Mouse (Mus musculus) spleen, adult 18-20 months (tissue): ENCODE measurements at regions not wholly inside any gene's neighbourhood (a gene's known extent, or its start where the extent isn't known, plus 50 kb on each side); places are given as distances from the start of the nearest gene placed in this dataset.
"Not testable (repeated sequence)": the region's sequence is repeated elsewhere in the genome, so short reads cannot be mapped to it uniquely, and the experiment has no call there.

Source experiments
- DNase-seq, 2 experiments: peaks; one replicate each; pipeline ENCODE4 v3.0.0; 2022; ENCODE audit warnings: mixed read lengths in 2 of 2

DNA sequence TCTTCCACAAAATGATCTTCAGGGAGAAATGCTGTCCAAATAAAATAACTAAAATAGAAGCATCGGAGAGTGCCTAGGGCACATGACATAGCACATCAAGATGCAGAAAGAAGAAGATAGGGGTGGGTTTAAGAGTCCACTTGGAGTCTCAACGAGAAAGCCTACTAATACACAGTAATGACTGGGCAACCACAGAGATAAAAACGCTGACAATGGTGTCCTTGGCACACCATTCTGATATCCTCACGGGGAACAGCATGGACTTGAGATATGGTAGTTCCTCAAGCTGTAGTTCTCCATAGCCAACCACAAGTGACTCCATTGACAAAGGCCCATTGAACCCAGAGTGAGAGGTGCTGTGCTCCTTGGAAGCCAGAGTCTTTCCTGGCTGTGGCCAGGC is 105.8 kb downstream of the Dad1 start:
- no peak for DNase-seq

DNA sequence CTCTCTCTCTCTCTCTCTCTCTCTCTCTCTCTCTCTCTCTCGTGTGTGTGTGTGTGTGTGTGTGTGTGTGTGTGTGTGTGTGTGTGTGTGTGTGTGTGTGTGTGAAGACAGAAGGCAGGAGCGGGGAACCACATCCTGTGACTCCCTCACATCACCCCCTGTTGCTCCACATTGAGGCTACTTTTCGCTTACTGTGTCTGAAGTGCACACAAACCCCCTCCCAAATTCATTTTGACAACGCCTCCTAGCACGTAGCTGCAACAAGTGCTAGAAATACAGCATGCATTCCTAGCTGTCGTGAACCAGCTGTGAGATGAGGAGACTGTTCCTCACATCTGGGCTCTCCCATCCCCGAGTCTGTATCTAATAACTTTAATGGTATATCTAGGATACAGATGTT is 106.4 kb downstream of the Dad1 start:
- DNase-seq, result no peak

DNA sequence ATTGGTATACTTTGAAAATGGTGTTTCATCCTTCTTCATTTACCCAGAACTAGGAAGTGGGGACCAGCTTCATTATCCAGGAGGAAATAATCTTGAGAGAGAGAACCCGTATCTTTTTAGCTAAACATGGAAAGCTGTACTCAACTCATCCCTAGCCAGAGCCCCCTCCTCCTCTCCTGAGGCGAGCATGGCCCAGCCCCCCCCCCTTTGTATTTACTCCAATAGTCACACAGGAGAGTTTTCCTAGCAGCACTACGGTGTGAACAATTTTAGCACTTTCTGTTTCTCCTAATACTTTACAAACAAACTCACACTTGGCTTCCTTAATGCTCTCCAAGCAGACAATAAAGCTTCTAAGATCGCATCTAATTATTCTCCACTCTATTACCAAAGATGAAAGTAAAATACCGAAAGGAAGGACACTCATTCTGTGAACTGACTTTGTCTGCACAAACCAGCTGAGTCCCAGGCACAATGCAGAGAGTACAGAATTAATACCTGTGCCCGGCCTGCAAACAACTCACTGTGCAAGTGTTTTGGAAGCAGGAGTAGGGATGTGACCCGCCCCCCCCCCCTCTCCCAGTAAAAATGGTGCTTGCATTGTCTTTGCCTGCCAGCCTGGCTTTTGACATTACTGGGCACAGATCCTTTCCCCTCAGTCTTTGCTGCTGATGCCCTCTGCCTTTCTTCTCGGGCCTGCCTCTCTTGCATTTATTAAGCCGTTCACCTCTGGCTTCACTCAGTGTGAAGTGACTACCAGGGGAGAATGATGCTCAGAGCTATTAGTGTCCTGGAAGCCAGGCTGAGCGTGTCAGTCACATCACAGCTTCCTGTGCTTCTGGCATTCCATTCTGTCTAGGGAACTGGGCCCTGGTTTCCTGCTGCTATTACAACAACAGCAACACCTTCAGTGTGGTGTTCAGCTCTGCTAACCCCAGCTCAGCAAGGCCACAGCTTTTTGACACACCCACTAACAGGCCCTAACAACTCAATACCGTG is 107.9 kb downstream of the Dad1 start:
- DNase-seq, result no peak

DNA sequence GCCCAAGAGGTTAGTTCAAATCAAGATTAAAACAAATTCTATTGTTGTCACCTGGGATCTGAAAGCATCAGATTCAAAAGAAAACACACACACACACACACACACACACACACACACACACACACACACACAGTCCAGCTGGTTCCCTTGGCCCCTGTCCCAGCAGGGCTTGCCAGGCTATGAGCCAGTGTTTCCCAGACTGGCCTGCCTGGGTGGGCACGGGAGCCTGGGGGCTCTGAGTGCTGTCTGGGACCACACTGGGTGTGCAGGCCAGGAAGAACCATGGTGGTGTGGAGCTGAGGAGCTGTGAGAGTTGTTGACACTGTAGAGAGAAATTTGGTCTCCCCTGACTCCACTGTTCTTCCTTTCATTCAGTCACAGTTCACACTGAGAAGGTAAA is 110.1 kb downstream of the Dad1 start:
- no peak for DNase-seq

DNA sequence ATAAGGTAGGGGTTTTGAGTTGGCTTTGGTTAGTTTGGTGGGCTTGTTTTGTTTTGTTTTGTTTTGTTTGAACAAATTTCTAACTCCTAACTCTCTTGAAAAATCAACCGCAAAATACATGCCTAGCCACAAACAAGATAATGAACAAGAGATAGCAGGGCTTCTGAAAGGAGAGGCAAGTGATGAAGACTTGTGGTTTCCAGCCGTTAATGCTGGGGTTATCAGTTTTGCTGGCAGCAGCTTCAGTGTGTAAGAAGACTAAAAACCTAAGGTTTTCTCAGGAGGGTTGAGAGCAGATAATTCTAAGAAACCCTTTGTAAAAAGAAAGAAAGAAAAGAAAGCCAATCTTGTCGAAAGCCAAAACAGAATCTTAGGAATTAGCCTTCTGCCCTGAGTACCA is 115.6 kb downstream of the Dad1 start:
- DNase-seq, result no peak

DNA sequence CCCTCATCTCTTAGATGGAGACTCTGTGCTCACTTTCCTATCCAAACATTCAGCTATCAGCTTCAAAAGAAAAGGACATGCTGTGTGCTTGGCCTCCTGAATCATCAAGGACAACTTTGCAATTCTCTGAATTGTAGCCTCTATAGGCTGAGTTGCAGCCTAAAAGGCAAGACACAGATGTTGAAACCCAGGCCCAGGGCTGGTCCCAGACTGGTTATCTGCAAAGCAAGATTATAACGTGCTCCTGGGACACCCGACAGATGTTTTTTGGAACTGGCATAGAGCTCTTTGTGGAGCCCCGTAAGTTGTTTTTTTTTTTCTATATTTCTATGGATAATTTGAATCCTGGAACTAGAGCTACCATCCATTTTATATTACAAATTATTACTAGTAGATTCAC is 117.4 kb downstream of the Dad1 start:
- DNase-seq, result no peak

DNA sequence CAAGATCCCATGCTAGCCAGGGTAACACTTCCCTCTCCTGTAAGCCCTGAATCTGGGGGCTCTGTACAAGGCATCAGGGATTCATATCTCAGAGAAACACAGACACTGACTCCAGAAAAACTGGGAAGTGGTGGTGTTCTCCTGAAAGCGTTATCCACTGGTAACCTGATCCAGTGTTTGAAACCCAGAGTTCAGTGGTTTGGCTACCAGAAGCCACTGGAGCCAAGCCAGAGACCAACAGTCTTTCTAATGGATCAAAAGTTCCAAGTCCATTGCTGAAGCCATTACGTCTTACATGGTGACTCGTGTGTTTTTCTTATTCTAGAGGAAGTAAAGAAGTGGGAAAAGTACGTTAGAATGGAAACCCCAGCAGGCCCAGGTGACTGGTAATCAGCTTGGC is 125.6 kb downstream of the Dad1 start:
- DNase-seq, result no peak

DNA sequence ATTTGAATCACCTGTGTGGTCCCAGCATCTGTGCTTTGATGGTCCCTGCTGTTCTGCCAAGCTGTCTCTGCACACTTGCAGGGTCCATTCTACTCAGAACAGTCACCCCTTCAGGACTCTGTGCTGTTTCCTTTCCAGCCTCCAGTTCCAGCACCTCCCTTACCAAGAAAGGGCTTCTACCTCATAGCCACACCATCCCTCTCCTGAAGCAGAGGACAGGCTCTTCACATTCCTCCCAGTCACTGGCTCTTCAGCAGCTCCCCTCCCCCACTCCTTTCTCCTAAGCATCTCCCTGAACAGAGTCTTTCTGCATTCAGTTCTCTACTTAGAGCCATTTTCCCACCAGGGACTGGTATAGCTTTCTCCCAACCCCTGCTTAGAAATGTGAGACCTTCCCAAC is 128.4 kb downstream of the Dad1 start:
- DNase-seq, result no peak

DNA sequence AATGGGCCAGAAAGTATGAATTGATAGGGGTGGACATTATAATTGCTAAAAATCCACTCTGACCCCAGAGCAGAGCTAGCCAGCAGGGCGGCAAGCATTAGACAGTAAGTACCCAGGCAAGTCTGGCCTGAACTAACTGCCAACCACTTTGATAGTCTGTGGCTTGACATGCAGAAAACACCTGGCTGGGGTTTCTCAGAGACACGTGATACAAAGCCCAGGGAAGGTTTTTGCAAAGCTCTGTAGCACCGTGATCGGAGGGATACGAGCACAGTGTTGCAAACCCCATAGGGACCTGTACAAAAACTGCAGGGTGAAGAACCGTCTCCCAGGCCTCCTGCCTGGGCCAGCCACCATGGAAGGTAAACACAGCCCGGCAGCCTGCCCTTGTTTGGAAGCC is 131.9 kb downstream of the Dad1 start:
- DNase-seq, result no peak

DNA sequence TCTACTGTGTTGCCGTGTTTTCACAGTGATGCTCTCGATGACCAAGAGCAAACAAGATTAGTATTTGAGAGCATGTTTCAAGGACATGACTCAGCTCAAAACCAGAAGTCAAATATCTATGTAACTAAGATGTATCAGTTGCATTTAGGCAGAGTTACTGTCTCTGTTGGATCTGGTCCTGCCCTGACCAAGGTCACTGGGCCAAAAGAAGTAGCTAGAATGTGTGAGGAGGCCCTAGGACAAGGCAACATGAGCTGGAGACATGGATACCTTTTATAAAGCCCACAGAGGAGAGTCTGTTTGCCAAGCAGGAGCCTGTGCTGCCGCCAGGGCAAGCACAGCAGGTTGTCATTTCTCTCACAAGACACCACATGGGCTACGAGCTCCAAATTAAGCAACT is 132.6 kb downstream of the Dad1 start:
- DNase-seq, result no peak

DNA sequence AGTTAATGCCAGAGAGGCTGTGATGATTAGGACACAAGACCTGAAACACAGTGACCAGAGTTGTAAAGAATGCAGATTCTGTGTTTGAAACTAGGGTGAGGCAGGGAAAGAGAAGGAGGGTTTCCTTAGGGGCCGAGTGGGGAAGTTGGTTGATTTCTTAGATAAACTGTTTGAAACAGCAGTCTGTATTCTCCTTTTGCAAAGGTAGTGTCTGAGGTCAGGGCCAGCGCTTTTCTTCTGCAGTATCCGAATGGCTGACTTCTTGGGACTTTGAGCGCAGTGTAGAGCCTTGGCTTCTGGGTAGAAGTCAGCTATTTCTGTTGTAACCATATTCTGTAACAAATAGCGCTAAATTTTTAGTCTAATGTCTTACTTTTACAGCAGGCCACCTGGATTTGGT is 133.7 kb downstream of the Dad1 start:
- DNase-seq, result no peak

DNA sequence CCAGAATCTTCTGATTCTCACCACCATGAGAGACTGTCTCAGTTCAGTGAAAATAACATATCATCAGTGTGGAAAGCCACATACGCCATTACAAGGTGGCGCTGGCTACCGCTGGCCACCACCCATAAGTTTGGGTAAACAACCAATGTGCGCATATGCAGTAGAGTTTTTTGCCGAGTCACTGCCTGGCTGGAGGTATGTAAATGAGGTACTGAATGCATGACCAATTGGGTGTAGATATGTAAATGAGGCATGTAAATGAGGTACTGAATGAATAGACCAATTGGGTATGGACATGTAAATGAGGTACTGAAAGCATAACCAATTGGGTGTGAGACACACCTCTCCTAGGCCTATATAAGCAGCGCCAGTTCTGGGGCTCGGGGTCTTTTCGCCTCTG is 136.3 kb downstream of the Dad1 start:
- not testable (repeated sequence) for DNase-seq

DNA sequence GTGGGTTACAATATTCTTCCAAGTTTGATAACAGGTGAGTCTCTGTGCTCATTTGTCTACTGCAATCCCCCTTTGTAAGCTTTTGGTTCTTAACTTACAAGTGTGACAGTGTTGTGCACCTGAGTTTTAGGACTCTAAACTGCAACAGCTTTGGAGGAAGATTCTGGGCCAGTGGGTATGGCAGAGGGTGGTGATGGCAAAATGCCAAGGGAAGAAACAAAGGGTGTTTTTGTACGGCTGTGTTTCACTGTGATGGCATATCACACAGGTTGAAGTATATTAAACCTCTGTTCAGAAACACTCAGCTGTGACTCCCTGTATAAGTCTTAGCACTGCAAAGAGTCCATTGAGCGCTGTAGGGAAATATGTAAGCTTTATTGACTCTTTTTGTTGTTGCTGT is 140.7 kb downstream of the Dad1 start:
- DNase-seq, result no peak

DNA sequence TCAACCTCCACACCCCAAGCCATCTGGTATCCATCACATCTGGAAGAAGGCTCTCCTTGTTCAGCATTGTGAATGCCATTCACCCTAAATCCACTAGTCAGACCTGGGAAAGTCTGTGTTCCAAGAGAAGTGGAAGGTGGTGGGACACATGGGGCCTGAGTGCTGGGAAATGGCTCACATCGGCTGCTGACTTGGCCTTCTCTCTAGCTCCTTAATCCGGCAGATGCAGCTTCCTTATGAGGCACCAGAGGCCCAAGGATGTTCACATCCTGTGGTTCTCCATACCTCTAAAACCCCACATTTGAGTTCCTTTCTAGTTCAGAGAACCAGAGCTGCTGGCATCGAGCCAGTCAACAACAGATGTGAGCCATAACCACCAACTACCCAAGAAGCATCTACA is 142.9 kb downstream of the Dad1 start:
- no peak for DNase-seq

DNA sequence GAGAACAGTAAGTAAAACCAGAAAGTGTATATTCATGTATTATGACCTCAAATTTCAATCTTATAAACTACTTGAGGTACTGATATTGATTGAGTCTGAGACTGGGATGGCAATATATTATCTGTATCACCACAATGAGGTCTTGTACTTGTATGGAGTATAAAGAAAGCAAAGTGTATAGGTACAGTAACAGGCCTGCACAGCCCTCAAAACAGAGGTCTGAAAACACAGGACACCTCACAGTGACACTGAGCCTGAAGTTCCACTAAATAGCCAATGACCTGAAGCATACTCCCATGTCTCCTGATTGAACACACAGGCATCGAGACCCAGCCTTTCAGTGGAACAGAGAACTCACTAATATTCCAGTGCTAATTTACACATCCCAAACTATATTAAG is 144.8 kb downstream of the Dad1 start:
- no peak for DNase-seq

DNA sequence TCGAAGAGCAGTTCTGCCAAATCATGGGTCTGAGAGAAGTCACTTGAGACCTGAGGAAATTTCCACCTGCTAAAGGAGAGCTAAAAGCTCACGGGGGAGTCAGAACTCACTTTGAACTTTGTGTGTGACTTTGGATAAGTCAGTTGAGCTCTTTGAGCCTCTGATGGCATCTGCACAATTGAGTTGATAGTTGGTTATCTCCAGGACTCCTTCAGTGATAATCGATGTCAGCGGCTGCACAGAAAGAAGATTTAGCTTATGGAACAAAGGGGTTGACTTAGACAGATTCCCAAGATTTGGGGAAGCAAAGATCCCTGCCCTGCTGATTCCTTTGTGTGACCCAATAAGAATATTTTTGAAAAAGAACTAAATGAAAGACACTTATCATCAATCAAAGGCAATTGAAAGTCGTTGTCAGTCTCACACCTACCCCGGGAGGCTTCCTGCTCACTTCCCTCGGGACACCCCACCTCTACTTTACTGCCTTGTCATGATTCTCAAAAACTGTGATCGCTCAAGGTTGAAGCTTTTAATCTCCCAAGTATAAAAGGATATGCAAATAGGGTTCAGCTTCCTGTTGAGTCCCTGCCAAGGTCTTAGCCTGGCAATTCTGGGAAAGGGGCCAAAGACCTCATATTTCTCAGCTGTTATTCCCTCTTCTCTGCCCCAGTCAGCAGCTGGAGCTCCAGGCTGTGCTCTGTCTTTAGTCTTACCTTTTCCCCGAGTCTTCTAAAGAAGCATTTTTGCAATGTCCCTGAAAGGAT is 145.4 kb downstream of the Dad1 start:
- peak in 1 of 2 experiments; percentile 7 for DNase-seq

DNA sequence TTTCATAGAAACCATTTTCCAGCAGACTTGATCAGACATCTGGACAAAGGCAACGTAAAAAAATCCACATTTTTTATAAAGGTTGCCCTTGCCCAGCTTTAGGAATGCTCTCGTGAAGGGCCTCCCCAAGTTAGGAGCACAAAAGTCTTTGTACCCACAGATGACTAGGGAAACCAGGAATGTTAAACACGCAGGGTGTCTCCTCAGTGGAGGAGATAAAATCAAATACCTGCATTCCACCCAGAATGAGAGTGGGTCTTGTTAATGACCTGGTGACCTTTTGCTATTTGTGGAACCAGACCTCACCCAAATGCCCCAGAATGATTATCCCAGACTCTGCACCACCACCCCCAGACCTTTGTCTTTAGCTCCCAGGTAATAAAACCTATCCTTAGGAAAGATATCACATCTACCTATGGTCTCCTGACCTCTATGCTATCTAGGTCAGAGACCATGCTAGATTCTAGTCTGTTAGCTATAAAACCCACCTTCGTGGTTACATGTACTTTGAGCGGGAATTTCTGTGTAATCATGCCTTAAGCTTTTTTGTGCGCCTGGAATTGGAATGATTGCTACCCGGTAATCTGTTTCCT is 146.6 kb downstream of the Dad1 start:
- no peak for DNase-seq

DNA sequence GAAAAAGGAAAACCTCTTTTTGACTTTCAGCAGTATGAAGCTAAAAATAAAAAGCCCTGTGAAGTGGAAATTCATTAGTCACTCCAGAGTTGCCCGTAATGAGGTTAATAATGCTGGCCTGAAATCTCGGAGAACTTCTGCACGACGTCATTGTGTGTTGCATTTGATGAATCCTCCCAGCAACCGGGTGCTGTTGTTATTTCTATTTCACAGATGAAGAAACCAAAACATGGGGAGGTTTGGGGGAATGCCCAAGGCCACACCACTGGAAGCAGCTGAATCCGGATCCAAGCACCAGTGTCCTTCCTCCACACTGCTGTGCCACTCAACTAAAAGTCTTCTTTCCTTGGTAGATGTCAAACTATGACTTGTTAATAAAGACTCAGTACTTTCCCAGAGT is 149.7 kb downstream of the Dad1 start:
- DNase-seq, result no peak

DNA sequence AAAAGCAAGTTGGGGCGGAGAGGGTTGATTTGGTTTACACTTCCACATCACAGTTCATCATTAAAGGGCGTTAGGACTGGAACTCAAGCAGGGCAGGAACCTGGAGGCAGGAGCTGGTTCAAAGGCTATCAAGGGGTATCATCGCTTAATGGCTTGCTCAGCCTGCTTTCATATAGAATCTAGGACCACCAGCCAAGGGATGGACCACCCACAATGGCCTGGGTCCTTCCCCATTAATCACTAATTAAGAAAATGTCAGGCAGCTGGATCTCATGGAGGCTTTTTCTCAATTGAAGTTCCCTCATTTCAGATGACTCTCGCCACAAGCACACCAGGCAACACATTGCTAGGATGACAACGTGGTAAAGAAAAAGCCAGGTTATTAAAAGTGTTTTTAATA is 150.4 kb downstream of the Dad1 start:
- no peak for DNase-seq

DNA sequence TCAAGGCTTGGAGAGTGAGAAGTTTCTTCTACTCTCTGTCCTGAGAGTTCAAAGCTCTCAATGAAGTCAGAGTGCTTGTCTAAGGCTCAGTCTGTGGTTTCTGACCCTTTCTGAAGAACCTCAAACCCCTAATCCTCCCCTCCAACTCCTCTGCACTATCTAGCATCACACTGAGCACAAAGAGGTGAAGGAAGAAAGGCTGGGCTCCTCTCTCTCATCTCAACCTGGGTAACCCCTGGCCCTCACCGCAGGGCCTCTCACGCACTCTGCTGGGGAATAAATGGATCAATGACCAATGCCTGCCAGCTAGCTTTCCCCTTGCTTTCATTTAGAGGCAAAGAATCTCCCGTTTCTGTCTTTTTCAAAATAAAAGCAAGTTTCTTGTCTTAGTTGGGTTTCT is 150.8 kb downstream of the Dad1 start:
- DNase-seq, result no peak

DNA sequence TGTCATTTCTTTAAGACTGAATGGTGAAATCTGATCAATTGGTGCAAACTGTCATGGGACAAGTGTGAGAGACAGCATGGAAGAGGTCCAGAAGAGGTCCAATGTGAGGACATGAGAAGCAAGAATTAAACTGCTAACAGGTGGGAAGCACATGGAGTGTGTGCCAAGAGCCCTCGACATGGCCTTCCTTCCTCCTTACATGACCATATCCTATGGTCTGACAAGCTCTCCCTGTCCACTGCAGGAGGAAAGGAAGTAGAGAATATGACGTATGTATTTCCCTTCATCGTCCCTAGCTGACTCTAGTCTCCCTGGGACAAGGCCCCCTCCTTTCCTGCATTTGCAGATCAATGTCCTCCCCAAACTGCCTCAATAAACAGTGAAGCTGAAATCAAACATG is 152.1 kb downstream of the Dad1 start:
- no peak for DNase-seq

DNA sequence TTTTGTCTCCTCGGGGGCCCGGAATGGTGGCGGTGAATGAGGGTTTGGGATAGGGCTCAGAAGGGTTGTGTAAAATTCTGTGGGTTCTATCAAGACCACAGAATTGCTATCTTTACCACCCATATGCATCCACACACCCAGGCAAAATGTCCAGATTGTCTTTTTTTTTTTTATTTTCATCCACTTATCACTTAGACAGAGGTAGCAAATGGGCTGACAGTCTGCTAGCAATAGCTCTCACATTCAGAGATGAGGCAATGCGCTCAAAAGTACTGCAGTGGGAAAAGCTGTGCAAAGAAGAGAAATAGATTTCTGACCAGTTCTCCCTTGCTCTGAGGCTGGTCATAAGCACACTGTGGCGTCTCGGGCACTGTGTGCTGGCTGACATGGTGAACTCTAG is 154.5 kb downstream of the Dad1 start:
- DNase-seq, result no peak

DNA sequence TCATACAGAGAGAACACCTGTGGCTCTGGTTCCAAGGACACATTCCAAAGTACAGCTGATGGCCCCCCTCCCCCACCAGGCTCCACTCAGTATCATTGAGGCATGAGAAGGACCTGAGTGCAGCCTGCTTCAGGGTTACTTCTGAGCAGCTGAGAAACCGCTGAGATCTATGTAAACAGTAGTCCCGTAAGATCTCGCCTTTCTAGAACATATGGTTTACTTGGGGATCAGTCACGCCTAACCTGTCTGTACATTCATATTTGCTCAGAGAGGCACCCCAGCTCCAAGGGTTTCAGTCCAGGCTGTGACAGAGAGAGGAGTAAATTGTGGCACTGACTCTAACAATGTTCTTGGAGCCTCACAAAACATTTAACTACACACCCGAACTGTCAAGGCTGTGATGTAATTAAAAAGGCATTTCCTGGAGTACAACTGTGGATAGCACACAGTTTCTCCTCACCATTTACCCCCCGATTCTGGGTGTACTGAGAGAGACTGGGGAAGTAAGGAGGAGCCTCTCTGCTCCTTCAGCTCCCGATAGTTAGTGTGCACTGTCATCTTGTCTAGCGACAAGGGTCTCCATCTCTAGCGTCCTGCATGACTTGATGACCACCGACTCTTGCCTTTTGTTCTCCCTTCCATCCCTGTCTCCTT is 155.7 kb downstream of the Dad1 start:
- no peak for DNase-seq
